Mouse (Mus musculus) liver, postnatal 0 days (tissue): ENCODE measurements at regions not wholly inside any gene's neighbourhood (a gene's known extent, or its start where the extent isn't known, plus 50 kb on each side); places are given as distances from the start of the nearest gene placed in this dataset.
"Not testable (repeated sequence)": the region's sequence is repeated elsewhere in the genome, so short reads cannot be mapped to it uniquely, and the experiment has no call there.

ENCODE experiments used
- CTCF ChIP-seq: sonication (generic); IDR thresholded peaks from 2 replicates; pipeline ENCODE4 v1.5.1; 2016; ENCODE audit warnings: antibody characterized with exemption, low read depth
- EP300 ChIP-seq: IDR thresholded peaks from 2 replicates; pipeline ENCODE4 v1.6.1; 2016; ENCODE audit warnings: antibody characterized with exemption, low read depth, mild to moderate bottlenecking

DNA sequence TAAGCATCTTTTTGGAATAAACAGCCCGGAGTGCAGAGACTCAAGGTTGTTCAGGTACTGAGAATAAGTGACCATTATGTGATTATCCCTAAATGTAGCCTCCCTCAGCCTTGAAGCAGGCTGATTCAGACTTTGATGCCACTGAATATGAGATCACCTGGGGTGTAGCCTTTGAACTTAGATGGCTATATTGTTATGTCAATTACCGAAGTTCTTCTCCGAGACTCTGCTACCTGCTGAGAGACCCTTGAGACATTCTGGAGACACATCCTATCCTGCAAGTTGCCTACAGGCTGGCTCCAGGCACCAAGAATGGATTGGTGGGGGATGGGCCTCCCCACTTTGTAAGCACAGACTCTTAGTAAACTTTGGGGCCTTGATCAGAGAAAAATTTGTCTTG lies 85.9 kb upstream of the Thsd7a start:
- not testable (repeated sequence) for TF ChIP-seq CTCF, EP300
